Mouse (Mus musculus): Measurements from ENCODE around the gene Gpr19. TPM values are rescaled to one million over a fixed set of nuclear protein-coding genes. Genes with fewer than 3 reads are reported as not detected.

The Gpr19 gene
- total RNA-seq, 1 experiment: 34.7 TPM

GRCm38 (mm10) chr6:134920190-134921013, 22.0 kb upstream of the Gpr19 start, which contains the start of gene Cdkn1b:
Gene Cdkn1b, plus strand, starts transcription at chr6:134920401.
- H3K9ac ChIP-seq (ENCODE audit: insufficient read depth, low read depth, low read length, poor library complexity, severe bottlenecking): peak within 1 kb of the TSS; percentile 92
- H3K4me3 ChIP-seq (ENCODE audit: insufficient read depth in 1 of 2, low read depth in 1 of 2, low read length in 2 of 2, poor library complexity in 1 of 2, severe bottlenecking in 1 of 2): peak within 1 kb of the TSS; percentile 92 to 97
- in situ Hi-C loops (cut with MboI; ENCODE audit: low sequenced_read_pairs in 2 of 2, unreplicated experiment in 2 of 2): no loop called here
- H3K27ac ChIP-seq (ENCODE audit: insufficient read depth, low read depth, low read length, poor library complexity, severe bottlenecking): peak within 1 kb of the TSS; percentile 86
- no peaks in the 10 kb centered on the region for H3K9me3 ChIP-seq (ENCODE audit: control insufficient read depth, insufficient read depth, low read depth, low read length)
- peaks cover 2 to 11% of the 10 kb centered on the region in 2 experiments; a peak in 2 of 4 replicates for H3K4me1 ChIP-seq (ENCODE audit: control insufficient read depth in 2 of 2, insufficient read depth in 2 of 2, low read length in 2 of 2, poor library complexity in 1 of 2)
- no peaks in the 10 kb centered on the region; the same call in 1 of the 2 replicates for H3K36me3 ChIP-seq (ENCODE audit: control insufficient read depth, insufficient read depth, low read length, poor library complexity, severe bottlenecking)
- DNase-seq (ENCODE audit: low read depth, low spot score): peak; percentile 76
- TF ChIP-seq CHD2 (IDR thresholded peaks at IDR 0.05; ENCODE audit: low read depth, low read length) (no peak), HCFC1 (IDR thresholded peaks at IDR 0.05; ENCODE audit: borderline replicate concordance, insufficient read depth, low read length) (no peak), ZNF384 (IDR thresholded peaks at IDR 0.05; ENCODE audit: low read depth, low read length) (no peak), MAFK (IDR thresholded peaks at IDR 0.05; ENCODE audit: insufficient read depth, low read depth, low read length) (no peak), ZC3H11A (IDR thresholded peaks at IDR 0.05; ENCODE audit: borderline replicate concordance, low read depth, low read length) (no peak)

GRCm38 (mm10) chr6:134919511-134920189, 21.3 kb upstream of the Gpr19 start:
- TF ChIP-seq CHD2 (IDR thresholded peaks at IDR 0.05; ENCODE audit: low read depth, low read length) (no peak), ZNF384 (IDR thresholded peaks at IDR 0.05; ENCODE audit: low read depth, low read length) (no peak), HCFC1 (IDR thresholded peaks at IDR 0.05; ENCODE audit: borderline replicate concordance, insufficient read depth, low read length) (peak; percentile 19; the same call in 1 of the 2 replicates)
- DNase-seq (ENCODE audit: low read depth, low spot score): no peak
- in situ Hi-C loops (cut with MboI; ENCODE audit: low sequenced_read_pairs in 2 of 2, unreplicated experiment in 2 of 2): no loop called here
- peak overlapping the region; percentile 92 to 97 for H3K4me3 ChIP-seq (ENCODE audit: insufficient read depth in 1 of 2, low read depth in 1 of 2, low read length in 2 of 2, poor library complexity in 1 of 2, severe bottlenecking in 1 of 2)
- no peaks in the 10 kb centered on the region; the same call in 1 of the 2 replicates for H3K36me3 ChIP-seq (ENCODE audit: control insufficient read depth, insufficient read depth, low read length, poor library complexity, severe bottlenecking)
- peak overlapping the region; percentile 76 for H3K9ac ChIP-seq (ENCODE audit: insufficient read depth, low read depth, low read length, poor library complexity, severe bottlenecking)
- no peaks in the 10 kb centered on the region for H3K9me3 ChIP-seq (ENCODE audit: control insufficient read depth, insufficient read depth, low read depth, low read length)
- H3K4me1 ChIP-seq (ENCODE audit: control insufficient read depth in 2 of 2, insufficient read depth in 2 of 2, low read length in 2 of 2, poor library complexity in 1 of 2): peaks cover 6 to 11% of the 10 kb centered on the region in 2 experiments; a peak in 2 of 4 replicates
- H3K27ac ChIP-seq (ENCODE audit: insufficient read depth, low read depth, low read length, poor library complexity, severe bottlenecking): peak overlapping the region; percentile 54; the same call in 1 of the 2 replicates

- DNase-seq (ENCODE audit: low read depth, low spot score): no peak
- peaks cover 7 to 11% of the 10 kb centered on the region in 2 experiments; a peak in 2 of 4 replicates for H3K4me1 ChIP-seq (ENCODE audit: control insufficient read depth in 2 of 2, insufficient read depth in 2 of 2, low read length in 2 of 2, poor library complexity in 1 of 2)
- no peak overlapping the region for H3K27ac ChIP-seq (ENCODE audit: insufficient read depth, low read depth, low read length, poor library complexity, severe bottlenecking)
- no peak overlapping the region for H3K9ac ChIP-seq (ENCODE audit: insufficient read depth, low read depth, low read length, poor library complexity, severe bottlenecking)
- no peaks in the 10 kb centered on the region for H3K9me3 ChIP-seq (ENCODE audit: control insufficient read depth, insufficient read depth, low read depth, low read length)
- no peak for TF ChIP-seq HCFC1 (IDR thresholded peaks at IDR 0.05; ENCODE audit: borderline replicate concordance, insufficient read depth, low read length)
- TF ChIP-seq MAFK (IDR thresholded peaks at IDR 0.05; ENCODE audit: insufficient read depth, low read depth, low read length): no peak
- H3K36me3 ChIP-seq (ENCODE audit: control insufficient read depth, insufficient read depth, low read length, poor library complexity, severe bottlenecking): no peaks in the 10 kb centered on the region; the same call in 1 of the 2 replicates
- in situ Hi-C loops (cut with MboI; ENCODE audit: low sequenced_read_pairs in 2 of 2, unreplicated experiment in 2 of 2): no loop called here
- H3K4me3 ChIP-seq (ENCODE audit: insufficient read depth in 1 of 2, low read depth in 1 of 2, low read length in 2 of 2, poor library complexity in 1 of 2, severe bottlenecking in 1 of 2): no peak overlapping the region
Measured at GRCm38 (mm10) chr6:134918769-134919168, 20.4 kb upstream of the Gpr19 start.

- Histone ChIP-seq H3K27ac (ENCODE audit: insufficient read depth, low read depth, low read length, poor library complexity, severe bottlenecking) (no peak overlapping the region), H3K9me3 (ENCODE audit: control insufficient read depth, insufficient read depth, low read depth, low read length) (no peaks in the 10 kb centered on the region), H3K4me3 (ENCODE audit: insufficient read depth in 1 of 2, low read depth in 1 of 2, low read length in 2 of 2, poor library complexity in 1 of 2, severe bottlenecking in 1 of 2) (peak overlapping the region; percentile 43 to 45), H3K9ac (ENCODE audit: insufficient read depth, low read depth, low read length, poor library complexity, severe bottlenecking) (no peak overlapping the region), H3K4me1 (ENCODE audit: control insufficient read depth in 2 of 2, insufficient read depth in 2 of 2, low read length in 2 of 2, poor library complexity in 1 of 2) (peaks cover 4 to 7% of the 10 kb centered on the region in 2 experiments; a peak in 2 of 4 replicates), H3K36me3 (ENCODE audit: control insufficient read depth, insufficient read depth, low read length, poor library complexity, severe bottlenecking) (no peaks in the 10 kb centered on the region; the same call in 1 of the 2 replicates)
- TF ChIP-seq ZC3H11A (IDR thresholded peaks at IDR 0.05; ENCODE audit: borderline replicate concordance, low read depth, low read length) (no peak), HCFC1 (IDR thresholded peaks at IDR 0.05; ENCODE audit: borderline replicate concordance, insufficient read depth, low read length) (no peak)
- DNase-seq (ENCODE audit: low read depth, low spot score): no peak
- in situ Hi-C loops (cut with MboI; ENCODE audit: low sequenced_read_pairs in 2 of 2, unreplicated experiment in 2 of 2): no loop called here
Measured at GRCm38 (mm10) chr6:134917087-134917486, 18.7 kb upstream of the Gpr19 start.
